Mouse (Mus musculus) liver, embryonic 14.5 days (tissue): ENCODE measurements around the gene Capza1.

Source experiments
- CTCF ChIP-seq: IDR thresholded peaks from 2 replicates; pipeline ENCODE4 v1.5.1; 2016; ENCODE audit warnings: antibody characterized with exemption, low read depth, control low read depth
- EP300 ChIP-seq: IDR thresholded peaks from 2 replicates; pipeline ENCODE4 v1.6.1; 2016; ENCODE audit warnings: antibody characterized with exemption, low read depth

GRCm38 (mm10) chr3:104817481-104817990 lies 46.8 kb downstream of the Capza1 start:
- TF ChIP-seq EP300 (no peak), CTCF (no peak)
